Comparison of ENCODE assay signal across 25 mouse cellular contexts in the genomic region with DNA sequence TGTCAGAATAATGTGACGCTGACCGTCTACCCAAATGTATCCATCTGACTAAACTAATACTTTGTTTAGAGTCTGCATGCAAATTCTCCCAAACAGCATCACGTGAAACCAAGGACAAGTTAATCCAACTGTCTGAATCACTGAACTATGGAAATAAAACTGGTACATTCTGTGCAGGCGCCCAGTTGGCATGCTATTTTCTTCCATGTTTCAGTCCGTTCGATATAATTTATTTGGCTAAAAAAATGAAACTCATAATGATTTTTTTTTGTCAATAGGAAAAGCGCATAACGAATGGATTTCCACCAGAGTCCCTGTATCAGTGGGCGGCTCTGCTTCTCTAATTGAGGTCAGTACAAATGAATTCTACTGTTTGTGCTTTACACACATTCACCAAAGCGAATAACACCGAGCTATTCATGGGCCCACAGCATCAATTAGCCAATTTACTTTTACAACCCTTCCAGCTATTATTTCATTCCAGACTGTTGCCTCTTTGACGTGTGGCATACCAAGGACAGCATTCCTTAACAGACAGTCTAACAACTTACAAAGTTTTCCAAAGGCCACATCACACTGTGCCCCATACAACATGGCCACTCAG.
DNase-seq lines count a peak whose midpoint lies in the region; ATAC-seq and TF ChIP-seq lines count a peak whose summit lies in the region.
"Had no signal": no experiment of that assay in that cellular context is flagged by ENCODE, and none has a peak within 500 bp of the region (broad histone marks: within the 10 kb centered on the region; RNA-seq: fewer than 3 reads in every experiment).

No protein-coding gene starts in this region.

- peaks cover 24% of the 10 kb centered on the region for H3K4me1 ChIP-seq in forebrain, embryonic 12.5 days
- peaks cover 25% of the 10 kb centered on the region for H3K4me1 ChIP-seq in forebrain, embryonic 10.5 days
- H3K4me1 ChIP-seq in kidney, postnatal 0 days (replicated peaks; ENCODE audit: insufficient read depth, low read length) = no peaks in the 10 kb centered on the region
- peaks cover 12% of the 10 kb centered on the region for H3K4me1 ChIP-seq in neural tube, embryonic 11.5 days (ENCODE audit: control insufficient read depth, insufficient read depth, low read length)
- H3K4me1 ChIP-seq: liver, embryonic 12.5 days had no signal

- H3K27me3 ChIP-seq in forebrain, embryonic 12.5 days = no peaks in the 10 kb centered on the region
- H3K27me3 ChIP-seq in forebrain, embryonic 10.5 days (ENCODE audit: poor library complexity, severe bottlenecking) = 0 out of 2 replicates have a peak, but pooled peaks cover 6% of the 10 kb centered on the region
- H3K27me3 ChIP-seq in kidney, postnatal 0 days (ENCODE audit: insufficient read depth, low read length) = no peaks in the 10 kb centered on the region
- no peaks in the 10 kb centered on the region for H3K27me3 ChIP-seq in neural tube, embryonic 11.5 days (ENCODE audit: control insufficient read depth, insufficient read depth, low read length)
- H3K27me3 ChIP-seq: hindbrain, embryonic 12.5 days; liver, embryonic 12.5 days; neural tube, embryonic 13.5 days had no signal

- H3K9ac ChIP-seq in forebrain, embryonic 12.5 days = no peak overlapping the region
- no peak overlapping the region for H3K9ac ChIP-seq in kidney, postnatal 0 days (ENCODE audit: low read depth, low read length)
- H3K9ac ChIP-seq in neural tube, embryonic 11.5 days (ENCODE audit: low read length) = no peak overlapping the region
- H3K9ac ChIP-seq: hindbrain, embryonic 12.5 days; liver, embryonic 12.5 days; neural tube, embryonic 13.5 days had no signal

- 27% methylated on average over 12 of the region's 12 CpGs for WGBS in forebrain, embryonic 12.5 days
- WGBS in forebrain, embryonic 10.5 days = 54% methylated on average over 12 of the region's 12 CpGs
- WGBS in kidney, postnatal 0 days = 70% methylated on average over 12 of the region's 12 CpGs
- WGBS in neural tube, embryonic 11.5 days = 53% methylated on average over 12 of the region's 12 CpGs

- no peak overlapping the region for H3K4me2 ChIP-seq in forebrain, embryonic 12.5 days
- no peak overlapping the region for H3K4me2 ChIP-seq in kidney, postnatal 0 days (ENCODE audit: low read length)
- H3K4me2 ChIP-seq in neural tube, embryonic 11.5 days (ENCODE audit: low read depth) = no peak overlapping the region
- H3K4me2 ChIP-seq: heart, embryonic 11.5 days; hindbrain, embryonic 12.5 days; liver, embryonic 12.5 days; neural tube, embryonic 13.5 days had no signal

- no peak overlapping the region for H3K4me3 ChIP-seq in forebrain, embryonic 12.5 days (replicated peaks)
- H3K4me3 ChIP-seq in forebrain, embryonic 10.5 days = no peak overlapping the region
- no peak overlapping the region for H3K4me3 ChIP-seq in kidney, postnatal 0 days (replicated peaks; ENCODE audit: low read depth, low read length)
- no peak overlapping the region for H3K4me3 ChIP-seq in neural tube, embryonic 11.5 days (ENCODE audit: low read depth, low read length)
- H3K4me3 ChIP-seq: embryonic facial prominence, embryonic 10.5 days; hindbrain, embryonic 12.5 days; liver, embryonic 12.5 days; neural tube, embryonic 13.5 days had no signal

- H3K27ac ChIP-seq in forebrain, embryonic 12.5 days = no peak overlapping the region
- H3K27ac ChIP-seq in forebrain, embryonic 10.5 days = no peak overlapping the region
- H3K27ac ChIP-seq in kidney, postnatal 0 days = no peak overlapping the region
- H3K27ac ChIP-seq in neural tube, embryonic 11.5 days (ENCODE audit: low read depth, low read length) = no peak overlapping the region
- H3K27ac ChIP-seq: embryonic facial prominence, embryonic 10.5 days; hindbrain, embryonic 12.5 days; liver, embryonic 12.5 days; neural tube, embryonic 13.5 days had no signal

- no peaks in the 10 kb centered on the region for H3K9me3 ChIP-seq in forebrain, embryonic 12.5 days
- no peaks in the 10 kb centered on the region for H3K9me3 ChIP-seq in forebrain, embryonic 10.5 days
- no peaks in the 10 kb centered on the region for H3K9me3 ChIP-seq in kidney, postnatal 0 days (replicated peaks; ENCODE audit: low read length)
- no peaks in the 10 kb centered on the region for H3K9me3 ChIP-seq in neural tube, embryonic 11.5 days (ENCODE audit: control insufficient read depth, low read length)
- H3K9me3 ChIP-seq: embryonic facial prominence, embryonic 10.5 days; hindbrain, embryonic 12.5 days; liver, embryonic 12.5 days; neural tube, embryonic 13.5 days had no signal

- TF ChIP-seq CTCF in kidney, postnatal 0 days (IDR thresholded peaks at IDR 0.05; ENCODE audit: low read depth) = no peak

- ATAC-seq in forebrain, embryonic 12.5 days (ENCODE audit: low FRiP score) = peak; percentile 48; the same call in 1 of the 2 replicates
- ATAC-seq in kidney, postnatal 0 days (replicated peaks; ENCODE audit: low FRiP score, low read depth) = no peak
- 0 out of 2 replicates have a peak, but pooled peaks have one; percentile 7 for ATAC-seq in neural tube, embryonic 11.5 days (ENCODE audit: insufficient read depth, low FRiP score, low TSS enrichment)
- ATAC-seq: CD4-positive, CD25-positive, alpha-beta regulatory T cell, adult 4 months; forebrain, embryonic 16.5 days; liver, embryonic 12.5 days had no signal

- no peaks in the 10 kb centered on the region for H3K36me3 ChIP-seq in forebrain, embryonic 12.5 days (replicated peaks)
- H3K36me3 ChIP-seq in forebrain, embryonic 10.5 days (replicated peaks) = no peaks in the 10 kb centered on the region
- H3K36me3 ChIP-seq in kidney, postnatal 0 days (ENCODE audit: insufficient read depth, low read length) = no peaks in the 10 kb centered on the region
- no peaks in the 10 kb centered on the region for H3K36me3 ChIP-seq in neural tube, embryonic 11.5 days (ENCODE audit: control insufficient read depth, insufficient read depth, low read length)
- H3K36me3 ChIP-seq: embryonic facial prominence, embryonic 10.5 days; hindbrain, embryonic 12.5 days; liver, embryonic 12.5 days; neural tube, embryonic 13.5 days had no signal

- no peak for DNase-seq in forebrain, embryonic 10.5 days (ENCODE audit: extremely low spot score, low spot score)
- DNase-seq in kidney, postnatal 0 days (ENCODE audit: low spot score) = peak; percentile 31
- DNase-seq in kidney, postnatal 10 days = no peak
- no peak for DNase-seq in neural tube, embryonic 11.5 days (ENCODE audit: low spot score)
- DNase-seq in neural tube, embryonic 10.5 days (ENCODE audit: extremely low spot score, low spot score) = no peak
- no peak for DNase-seq in cerebellum, adult 9-10 months
- DNase-seq in MN1 (ENCODE audit: low spot score) = no peak
- DNase-seq: adrenal gland, postnatal 36 days; cerebellum, adult 2 months; heart, postnatal 10 days; layer of hippocampus, postnatal 36 days; lung, adult 2 months; lung, postnatal 4 days; right cerebral cortex, postnatal 14 days; spleen, adult 18-20 months; thymus, adult 18-20 months; thymus, postnatal 4 days had no signal
